Mouse (Mus musculus): Measurements from ENCODE around the gene Vwa5b1. TPM values are rescaled to one million over a fixed set of nuclear protein-coding genes. Genes with fewer than 3 reads are reported as not detected.

Vwa5b1 gene
- polyA plus RNA-seq, 1 experiment from 2014 or later, result 0.08 TPM

DNA sequence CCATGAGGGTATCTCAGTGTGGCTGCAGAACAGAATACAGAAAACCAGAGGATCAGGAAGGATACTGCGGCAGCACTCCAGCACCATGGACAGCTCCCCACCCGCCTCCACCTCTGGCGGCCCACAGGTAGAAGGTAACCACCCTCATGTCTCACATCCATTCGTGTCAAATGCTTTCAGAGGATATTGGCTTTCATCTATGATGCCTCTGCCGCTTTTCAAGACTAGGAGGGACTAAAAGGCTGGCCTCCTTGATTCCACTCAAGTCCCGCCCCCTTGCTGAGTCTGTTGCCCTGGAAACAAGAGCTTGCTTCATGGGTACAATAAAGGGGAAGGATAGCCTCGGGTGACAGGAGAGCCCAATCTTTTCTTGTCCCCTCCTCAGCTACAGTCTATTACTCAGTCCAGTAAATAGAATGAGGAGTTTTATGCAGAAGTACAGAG is 37.8 kb downstream of the Vwa5b1 start:
- Histone ChIP-seq H3K4me1 (ENCODE audit: control insufficient read depth, insufficient read depth, low read length) (no peaks in the 10 kb centered on the region), H3K27ac (replicated peaks; ENCODE audit: low read depth, low read length) (no peak overlapping the region), H3K36me3 (ENCODE audit: control insufficient read depth, insufficient read depth, low read length) (no peaks in the 10 kb centered on the region), H3K27me3 (replicated peaks; ENCODE audit: control insufficient read depth, insufficient read depth, low read length) (no peaks in the 10 kb centered on the region), H3K4me3 (ENCODE audit: low read depth, low read length) (no peak overlapping the region), H3K9me3 (ENCODE audit: control insufficient read depth, low read length) (no peaks in the 10 kb centered on the region), H3K4me2 (ENCODE audit: low read depth, low read length) (no peak overlapping the region), H3K9ac (ENCODE audit: low read depth, low read length) (no peak overlapping the region)
- DNase-seq (ENCODE audit: low spot score), result peak; percentile 36
- WGBS, result 5% methylated on average over 7 of the region's 7 CpGs
- ATAC-seq (ENCODE audit: low read depth), result no peak

DNA sequence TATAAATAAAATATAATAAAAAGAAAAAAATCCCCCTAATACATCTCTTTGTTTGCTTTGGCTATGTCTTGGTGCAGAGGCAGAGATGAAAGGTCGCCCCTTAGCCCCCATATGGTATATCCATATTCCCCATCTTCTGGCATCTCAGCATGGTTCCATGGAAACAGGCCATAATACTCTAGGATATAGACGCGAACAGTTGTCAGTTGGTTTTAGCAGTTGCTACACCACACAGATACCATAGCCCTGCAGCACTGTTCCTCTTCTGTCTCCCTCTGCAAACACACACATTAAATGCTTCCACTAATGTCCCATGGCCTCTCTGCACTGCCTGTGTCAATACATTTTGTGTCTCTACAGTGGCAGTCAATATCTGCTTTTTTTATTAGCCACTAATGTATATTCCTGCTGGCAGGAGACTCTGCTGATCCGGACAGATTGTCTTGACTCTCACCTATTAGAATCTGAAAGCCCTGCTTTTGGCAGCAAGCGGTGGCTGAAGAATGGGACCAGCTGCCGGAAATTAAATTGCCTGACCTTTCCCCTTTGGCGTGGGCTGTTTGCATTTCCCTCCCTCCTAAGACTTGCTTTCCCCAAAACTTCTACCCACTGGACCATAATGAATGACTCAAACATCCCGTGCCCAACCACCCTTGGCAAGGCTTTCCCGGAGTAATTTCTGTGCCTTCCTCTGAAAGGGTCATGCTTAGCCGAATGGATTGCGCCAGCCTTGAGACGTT is 39.1 kb downstream of the Vwa5b1 start:
- Histone ChIP-seq H3K4me3 (ENCODE audit: low read depth, low read length) (no peak overlapping the region), H3K9me3 (ENCODE audit: control insufficient read depth, low read length) (no peaks in the 10 kb centered on the region), H3K27me3 (replicated peaks; ENCODE audit: control insufficient read depth, insufficient read depth, low read length) (no peaks in the 10 kb centered on the region), H3K27ac (replicated peaks; ENCODE audit: low read depth, low read length) (no peak overlapping the region), H3K9ac (ENCODE audit: low read depth, low read length) (no peak overlapping the region), H3K36me3 (ENCODE audit: control insufficient read depth, insufficient read depth, low read length) (no peaks in the 10 kb centered on the region), H3K4me2 (ENCODE audit: low read depth, low read length) (no peak overlapping the region), H3K4me1 (ENCODE audit: control insufficient read depth, insufficient read depth, low read length) (no peaks in the 10 kb centered on the region)
- no peak for ATAC-seq (ENCODE audit: low read depth)
- no peak for DNase-seq (ENCODE audit: low spot score)
- 60% methylated on average over 12 of the region's 12 CpGs for WGBS

DNA sequence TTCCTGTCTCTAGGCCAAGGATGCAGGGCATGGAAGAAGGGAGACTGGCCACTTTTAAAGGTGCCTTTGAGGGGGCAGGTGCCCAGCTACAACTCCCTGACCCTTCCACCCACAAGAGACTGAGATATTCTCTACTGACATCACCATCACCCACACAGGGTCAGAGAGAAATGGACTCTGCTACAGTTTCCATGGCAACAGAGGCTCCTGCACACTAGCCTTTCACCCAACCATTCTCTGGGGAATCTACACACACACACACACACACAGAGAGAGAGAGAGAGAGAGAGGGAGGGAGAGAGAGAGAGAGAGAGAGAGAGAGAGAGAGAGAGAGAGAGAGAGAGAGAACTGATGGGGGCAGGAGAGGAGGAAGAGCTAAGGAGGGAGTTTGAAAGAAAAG is 50.7 kb downstream of the Vwa5b1 start:
- no peak overlapping the region for H3K4me2 ChIP-seq (ENCODE audit: low read depth, low read length)
- no peaks in the 10 kb centered on the region for H3K27me3 ChIP-seq (replicated peaks; ENCODE audit: control insufficient read depth, insufficient read depth, low read length)
- H3K9me3 ChIP-seq (ENCODE audit: control insufficient read depth, low read length), result no peaks in the 10 kb centered on the region
- ATAC-seq (ENCODE audit: low read depth), result no peak
- H3K4me3 ChIP-seq (ENCODE audit: low read depth, low read length), result no peak overlapping the region
- H3K9ac ChIP-seq (ENCODE audit: low read depth, low read length), result no peak overlapping the region
- H3K36me3 ChIP-seq (ENCODE audit: control insufficient read depth, insufficient read depth, low read length), result no peaks in the 10 kb centered on the region
- DNase-seq (ENCODE audit: low spot score), result no peak
- no peaks in the 10 kb centered on the region for H3K4me1 ChIP-seq (ENCODE audit: control insufficient read depth, insufficient read depth, low read length)
- H3K27ac ChIP-seq (replicated peaks; ENCODE audit: low read depth, low read length), result no peak overlapping the region

DNA sequence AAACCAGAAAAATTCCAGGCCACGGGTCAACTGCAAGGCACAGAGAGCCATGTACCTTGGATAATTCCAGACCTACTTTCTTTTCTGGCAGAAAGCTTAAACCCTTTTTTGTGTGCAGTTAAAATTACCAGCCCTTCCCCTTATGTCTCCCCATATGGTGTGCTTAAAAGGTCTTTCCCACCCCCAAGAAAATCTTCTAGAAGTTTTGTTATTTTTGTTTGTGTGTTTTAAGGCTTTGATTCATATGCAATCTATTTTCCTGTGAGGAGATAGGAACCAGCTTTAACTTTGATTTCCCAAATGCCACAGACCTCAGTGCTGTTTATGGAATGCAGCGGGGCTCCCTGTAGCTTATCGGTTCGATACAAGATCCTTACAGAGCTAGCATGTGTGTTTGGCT is 53.2 kb downstream of the Vwa5b1 start:
- no peak overlapping the region for H3K4me2 ChIP-seq (ENCODE audit: low read depth, low read length)
- H3K9ac ChIP-seq (ENCODE audit: low read depth, low read length), result no peak overlapping the region
- H3K4me3 ChIP-seq (ENCODE audit: low read depth, low read length), result no peak overlapping the region
- no peaks in the 10 kb centered on the region for H3K27me3 ChIP-seq (replicated peaks; ENCODE audit: control insufficient read depth, insufficient read depth, low read length)
- H3K36me3 ChIP-seq (ENCODE audit: control insufficient read depth, insufficient read depth, low read length), result no peaks in the 10 kb centered on the region
- no peak for ATAC-seq (ENCODE audit: low read depth)
- 64% methylated on average over 4 of the region's 4 CpGs for WGBS
- no peak for DNase-seq (ENCODE audit: low spot score)
- H3K27ac ChIP-seq (replicated peaks; ENCODE audit: low read depth, low read length), result no peak overlapping the region
- no peaks in the 10 kb centered on the region for H3K9me3 ChIP-seq (ENCODE audit: control insufficient read depth, low read length)
- no peaks in the 10 kb centered on the region for H3K4me1 ChIP-seq (ENCODE audit: control insufficient read depth, insufficient read depth, low read length)

DNA sequence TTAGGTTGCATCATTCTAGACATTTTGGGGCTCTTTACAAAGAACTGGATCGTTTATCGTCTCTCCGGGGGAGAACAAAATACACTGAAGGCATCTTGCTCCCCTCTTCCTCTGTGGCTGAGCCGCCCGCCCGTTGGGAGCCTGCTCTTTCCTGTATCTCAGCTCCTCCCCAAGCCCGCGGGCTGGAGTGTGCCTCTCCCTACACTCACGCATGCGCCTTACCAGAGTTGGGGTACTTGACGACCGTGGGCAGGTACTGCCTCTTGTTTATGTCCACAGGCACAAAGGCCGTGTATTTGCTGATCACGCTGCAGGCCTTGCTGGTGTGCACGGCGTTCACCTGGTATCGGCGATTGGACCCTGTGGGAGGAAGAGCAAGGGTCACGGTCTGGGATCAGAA is 57.3 kb downstream of the Vwa5b1 start:
- H3K9me3 ChIP-seq (ENCODE audit: control insufficient read depth, low read length), result no peaks in the 10 kb centered on the region
- WGBS, result 74% methylated on average over 19 of the region's 19 CpGs
- H3K27me3 ChIP-seq (replicated peaks; ENCODE audit: control insufficient read depth, insufficient read depth, low read length), result no peaks in the 10 kb centered on the region
- ATAC-seq (ENCODE audit: low read depth) (no peak), DNase-seq (ENCODE audit: low spot score) (no peak)
- H3K9ac ChIP-seq (ENCODE audit: low read depth, low read length), result no peak overlapping the region
- no peak overlapping the region for H3K27ac ChIP-seq (replicated peaks; ENCODE audit: low read depth, low read length)
- H3K36me3 ChIP-seq (ENCODE audit: control insufficient read depth, insufficient read depth, low read length), result no peaks in the 10 kb centered on the region
- H3K4me3 ChIP-seq (ENCODE audit: low read depth, low read length), result no peak overlapping the region
- no peaks in the 10 kb centered on the region for H3K4me1 ChIP-seq (ENCODE audit: control insufficient read depth, insufficient read depth, low read length)
- no peak overlapping the region for H3K4me2 ChIP-seq (ENCODE audit: low read depth, low read length)

- Histone ChIP-seq H3K9ac (ENCODE audit: low read depth, low read length) (no peak overlapping the region), H3K27ac (replicated peaks; ENCODE audit: low read depth, low read length) (no peak overlapping the region), H3K27me3 (replicated peaks; ENCODE audit: control insufficient read depth, insufficient read depth, low read length) (no peaks in the 10 kb centered on the region), H3K4me3 (ENCODE audit: low read depth, low read length) (no peak overlapping the region), H3K4me2 (ENCODE audit: low read depth, low read length) (no peak overlapping the region), H3K4me1 (ENCODE audit: control insufficient read depth, insufficient read depth, low read length) (no peaks in the 10 kb centered on the region), H3K36me3 (ENCODE audit: control insufficient read depth, insufficient read depth, low read length) (no peaks in the 10 kb centered on the region), H3K9me3 (ENCODE audit: control insufficient read depth, low read length) (no peaks in the 10 kb centered on the region)
- no peak for DNase-seq (ENCODE audit: low spot score)
- WGBS, result 88% methylated on average over 3 of the region's 4 CpGs
- ATAC-seq (ENCODE audit: low read depth), result no peak
Observed at GRCm38 (mm10) chr4:138576661-138577060, 59.0 kb downstream of the Vwa5b1 start.

DNA sequence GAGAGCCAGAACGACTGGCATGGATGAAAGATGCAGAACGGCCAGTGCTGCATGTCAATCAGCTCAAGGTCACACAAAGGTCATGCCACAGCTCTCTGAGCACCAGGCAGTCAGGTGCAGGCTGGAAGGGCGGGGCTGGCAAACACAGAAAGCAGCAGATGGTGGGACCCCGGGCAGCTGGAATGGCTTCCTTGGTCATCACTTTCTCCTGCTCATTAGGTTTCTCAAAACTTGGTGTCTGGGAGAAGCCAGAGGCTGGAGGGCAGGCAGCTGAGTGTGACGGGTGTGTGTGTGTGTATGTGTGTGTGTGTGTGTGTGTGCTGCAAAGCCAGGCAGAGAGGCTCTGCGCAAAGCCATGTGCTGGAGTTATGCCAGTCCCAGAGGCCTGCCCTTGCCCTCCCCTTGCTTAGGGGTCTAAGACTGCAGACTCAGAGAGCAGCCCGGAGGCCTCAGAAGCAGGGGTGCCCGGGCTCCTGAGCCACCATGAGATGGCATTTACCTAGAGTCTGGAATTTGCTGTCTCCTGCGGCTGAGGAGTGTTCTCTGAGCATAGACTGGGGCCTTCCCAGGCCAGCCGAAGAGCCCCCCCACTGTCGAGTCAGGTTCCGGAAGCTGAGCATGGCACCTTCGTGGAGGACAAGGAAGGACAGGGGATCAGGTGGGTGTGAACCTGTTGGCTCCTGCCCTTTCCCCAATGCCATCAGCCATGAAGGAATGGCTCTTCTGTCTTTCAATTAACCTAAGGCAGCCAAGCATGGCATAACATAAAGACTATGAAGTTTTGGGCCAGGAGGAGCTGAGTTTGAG is 60.7 kb downstream of the Vwa5b1 start:
- Histone ChIP-seq H3K4me3 (ENCODE audit: low read depth, low read length) (no peak overlapping the region), H3K4me2 (ENCODE audit: low read depth, low read length) (no peak overlapping the region), H3K4me1 (ENCODE audit: control insufficient read depth, insufficient read depth, low read length) (no peaks in the 10 kb centered on the region), H3K9me3 (ENCODE audit: control insufficient read depth, low read length) (no peaks in the 10 kb centered on the region), H3K36me3 (ENCODE audit: control insufficient read depth, insufficient read depth, low read length) (no peaks in the 10 kb centered on the region), H3K27me3 (replicated peaks; ENCODE audit: control insufficient read depth, insufficient read depth, low read length) (no peaks in the 10 kb centered on the region), H3K27ac (replicated peaks; ENCODE audit: low read depth, low read length) (no peak overlapping the region), H3K9ac (ENCODE audit: low read depth, low read length) (no peak overlapping the region)
- DNase-seq (ENCODE audit: low spot score) (peak; percentile 9), ATAC-seq (ENCODE audit: low read depth) (no peak; the same call in 1 of the 2 replicates)
- 70% methylated on average over 12 of the region's 13 CpGs for WGBS

GRCm38 (mm10) chr4:138569928-138570327 is 65.8 kb downstream of the Vwa5b1 start:
- Histone ChIP-seq H3K4me3 (ENCODE audit: low read depth, low read length) (no peak overlapping the region), H3K27ac (replicated peaks; ENCODE audit: low read depth, low read length) (no peak overlapping the region), H3K27me3 (replicated peaks; ENCODE audit: control insufficient read depth, insufficient read depth, low read length) (no peaks in the 10 kb centered on the region), H3K9ac (ENCODE audit: low read depth, low read length) (no peak overlapping the region), H3K4me2 (ENCODE audit: low read depth, low read length) (no peak overlapping the region), H3K9me3 (ENCODE audit: control insufficient read depth, low read length) (no peaks in the 10 kb centered on the region), H3K4me1 (ENCODE audit: control insufficient read depth, insufficient read depth, low read length) (no peaks in the 10 kb centered on the region), H3K36me3 (ENCODE audit: control insufficient read depth, insufficient read depth, low read length) (no peaks in the 10 kb centered on the region)
- WGBS, result 31% methylated on average over 11 of the region's 11 CpGs
- DNase-seq (ENCODE audit: low spot score) (no peak), ATAC-seq (ENCODE audit: low read depth) (no peak)
